Mouse (Mus musculus): ENCODE data around the gene C2cd2l.
A peak's percentile ranks its signal among the peaks of the same experiment; 100 is the strongest.

GRCm38 (mm10) chr9:44361190-44361917 is 41.3 kb upstream of the C2cd2l start, which contains the start of gene Vps11:
- TF ChIP-seq EP300 (IDR thresholded peaks at IDR 0.05; ENCODE audit: insufficient read depth, low read depth, low read length) (peak; percentile 81), CTCF (IDR thresholded peaks at IDR 0.05; ENCODE audit: low read depth, low read length) (no peak), POLR2A (IDR thresholded peaks at IDR 0.05; ENCODE audit: insufficient read depth, low read length) (peak; percentile 75)
